Mouse (Mus musculus) liver, embryonic 14.5 days (tissue): Measurements from ENCODE around the gene Tacc2. TPM values are rescaled to one million over a fixed set of nuclear protein-coding genes. Genes with fewer than 3 reads are reported as not detected.

ENCODE experiments used
- ATAC-seq: fragments of 200-750 bp; cut with Nextera tagmentation; 2 replicates; pipeline ENCODE4 v1.8.0; 2017; ENCODE audit warnings: moderate number of reproducible peaks, mild to moderate bottlenecking, moderate library complexity; ENCODE audit not compliant: insufficient read depth
- DNase-seq, 3 experiments: peaks; one replicate each; pipeline ENCODE4 v3.0.0-alpha.2; 2012 to 2013; ENCODE audit warnings: low read depth in 3 of 3, low spot score in 3 of 3
- H3K27ac ChIP-seq: fragments of 300-500 bp; sonication (generic); 2 replicates; pipeline ENCODE4 v1.5.1; 2014; ENCODE audit warnings: moderate library complexity, mild to moderate bottlenecking, control low read depth, inconsistent platforms
- H3K27me3 ChIP-seq: fragments of 300-500 bp; sonication (generic); 2 replicates; pipeline ENCODE4 v1.6.1; 2014; ENCODE audit warnings: mild to moderate bottlenecking, low read length, moderate library complexity; ENCODE audit not compliant: control insufficient read depth, insufficient read depth
- H3K36me3 ChIP-seq: fragments of 300-500 bp; sonication (generic); replicated peaks from 2 replicates; pipeline ENCODE4 v1.6.1; 2014; ENCODE audit warnings: low read depth; ENCODE audit not compliant: control insufficient read depth, insufficient read depth
- H3K4me1 ChIP-seq, 2 experiments: fragments of 200-500 bp in 1 of 2; fragments of 300-500 bp in 1 of 2; sonication (generic) in 1 of 2; replicated peaks; 2 replicates each; pipeline ENCODE4 v1.6.1; 2012 to 2014; ENCODE audit warnings: antibody characterized with exemption in 1 of 2, inconsistent platforms in 1 of 2, low read length in 1 of 2; ENCODE audit not compliant: control insufficient read depth in 2 of 2, insufficient read depth in 2 of 2
- H3K4me2 ChIP-seq: fragments of 300-500 bp; sonication (generic); 2 replicates; pipeline ENCODE4 v1.6.1; 2014; ENCODE audit warnings: low read depth, mild to moderate bottlenecking, control low read depth, moderate library complexity
- H3K4me3 ChIP-seq, 2 experiments: fragments of 200-500 bp in 1 of 2; fragments of 300-500 bp in 1 of 2; sonication (generic) in 1 of 2; 2 replicates each; pipeline ENCODE4 v1.5.1; 2012 to 2014; ENCODE audit warnings: low read depth in 2 of 2, low read length in 2 of 2, mild to moderate bottlenecking in 2 of 2, control low read depth in 1 of 2, inconsistent platforms in 1 of 2, moderate library complexity in 1 of 2; ENCODE audit not compliant: insufficient read depth in 1 of 2
- H3K9ac ChIP-seq: fragments of 300-500 bp; sonication (generic); replicated peaks from 2 replicates; pipeline ENCODE4 v1.6.1; 2014; ENCODE audit warnings: mild to moderate bottlenecking, control low read depth, moderate library complexity
- H3K9me3 ChIP-seq: fragments of 300-500 bp; sonication (generic); 2 replicates; pipeline ENCODE4 v1.6.1; 2016; ENCODE audit warnings: low read length, mixed read lengths; ENCODE audit not compliant: control insufficient read depth
- CTCF ChIP-seq: IDR thresholded peaks from 2 replicates; pipeline ENCODE4 v1.5.1; 2016; ENCODE audit warnings: antibody characterized with exemption, low read depth, control low read depth
- EP300 ChIP-seq: IDR thresholded peaks from 2 replicates; pipeline ENCODE4 v1.6.1; 2016; ENCODE audit warnings: antibody characterized with exemption, low read depth
- WGBS: fragments of 180-500 bp; shearing (Covaris S2); extraction: QIAGEN DNeasy Blood & Tissue Kit; methylation state at CpG from one replicate; pipeline ENCODE4 v1.1.7; 2014; ENCODE audit not compliant: insufficient replicate concordance; 5-methylcytosine and 5-hydroxymethylcytosine counted together
- polyA plus RNA-seq, 2 experiments: library from polyadenylated mRNA; depleted of rRNA in 1 of 2; stranded (reverse) in 1 of 2; unstranded in 1 of 2; fragments of >200 nt; fragmentation: Nextera tagmentation in 1 of 2; extraction: Ambion mirVana in 1 of 2; gene quantifications; 2 replicates each; pipeline versions ENCODE4 v1.2.1 to v1.2.3; 2012 to 2014

Tacc2 gene
- polyA plus RNA-seq, 2 experiments = 2.0 to 2.4 TPM

DNA sequence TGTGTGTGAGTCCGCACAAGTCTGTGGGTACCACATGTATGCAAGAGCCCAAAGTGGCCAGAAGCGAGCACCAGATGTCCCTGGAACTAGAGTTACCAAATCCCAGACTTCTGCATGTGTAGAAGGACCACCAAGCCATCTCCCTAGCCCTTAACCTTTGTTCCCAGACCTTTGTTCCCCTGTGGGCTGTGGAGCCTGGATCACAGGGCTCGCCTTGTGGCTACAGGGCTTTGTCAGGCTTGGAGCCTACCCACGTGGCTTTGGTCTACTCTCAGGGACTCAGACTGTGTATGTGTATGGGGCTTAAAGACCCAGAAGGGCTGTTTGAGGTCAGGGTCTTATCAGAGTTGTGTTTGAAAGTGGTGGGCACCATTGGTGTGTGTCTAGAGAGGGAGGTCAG, 111.4 kb downstream of the Tacc2 start:
- no peak for ATAC-seq
- TF ChIP-seq CTCF = no peak
- WGBS = 43% methylated on average over 4 of the region's 4 CpGs

DNA sequence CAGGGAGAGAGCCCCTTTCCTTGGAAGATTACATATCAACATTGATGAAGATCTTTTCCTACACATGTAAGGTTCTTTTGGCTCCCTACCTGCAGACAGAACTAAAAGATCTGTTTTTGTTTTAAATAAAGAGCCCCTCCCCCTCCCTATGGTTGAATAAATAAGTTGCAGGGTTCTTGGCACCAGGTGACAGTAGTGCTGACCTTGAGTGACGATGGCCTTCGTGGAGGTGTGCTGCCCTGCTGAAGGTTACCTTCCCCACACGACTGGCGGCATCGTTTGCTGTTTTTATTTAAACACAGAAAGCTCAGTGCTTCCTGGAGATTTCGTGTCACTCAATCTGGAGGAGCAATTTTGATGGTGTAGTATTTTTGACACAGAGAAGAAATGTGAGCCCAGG, 113.6 kb downstream of the Tacc2 start:
- Histone ChIP-seq H3K4me1 (peaks cover 0 to 8% of the 10 kb centered on the region in 2 experiments; a peak in 2 of 4 replicates), H3K4me3 (no peak overlapping the region), H3K36me3 (no peaks in the 10 kb centered on the region), H3K4me2 (no peak overlapping the region), H3K9ac (no peak overlapping the region), H3K27me3 (peaks cover 6% of the 10 kb centered on the region), H3K9me3 (no peaks in the 10 kb centered on the region), H3K27ac (no peak overlapping the region)
- WGBS = 61% methylated on average over 6 of the region's 6 CpGs
- TF ChIP-seq CTCF = no peak
- TF ChIP-seq EP300 = no peak
- ATAC-seq (no peak), DNase-seq (no peak)

More for the DNA sequence above, 111.4 kb downstream of the Tacc2 start:
- H3K27me3 ChIP-seq = peaks cover 6% of the 10 kb centered on the region
- H3K9ac ChIP-seq = no peak overlapping the region
- no peaks in the 10 kb centered on the region for H3K9me3 ChIP-seq
- no peak overlapping the region for H3K27ac ChIP-seq
- H3K36me3 ChIP-seq = no peaks in the 10 kb centered on the region
- H3K4me1 ChIP-seq = peaks cover 0 to 4% of the 10 kb centered on the region in 2 experiments; a peak in 2 of 4 replicates
- no peak overlapping the region for H3K4me2 ChIP-seq
- DNase-seq = no peak
- no peak overlapping the region for H3K4me3 ChIP-seq

GRCm38 (mm10) chr7:130691931-130692330, 114.7 kb downstream of the Tacc2 start:
- ATAC-seq (no peak), DNase-seq (no peak)
- Histone ChIP-seq H3K27ac (no peak overlapping the region), H3K36me3 (no peaks in the 10 kb centered on the region), H3K4me2 (no peak overlapping the region), H3K4me1 (peaks cover 0 to 8% of the 10 kb centered on the region in 2 experiments; a peak in 2 of 4 replicates), H3K9ac (no peak overlapping the region), H3K4me3 (no peak overlapping the region), H3K9me3 (no peaks in the 10 kb centered on the region), H3K27me3 (peaks cover 6% of the 10 kb centered on the region)
- 37% methylated on average over 2 of the region's 2 CpGs for WGBS
- TF ChIP-seq EP300 (no peak), CTCF (no peak)

DNA sequence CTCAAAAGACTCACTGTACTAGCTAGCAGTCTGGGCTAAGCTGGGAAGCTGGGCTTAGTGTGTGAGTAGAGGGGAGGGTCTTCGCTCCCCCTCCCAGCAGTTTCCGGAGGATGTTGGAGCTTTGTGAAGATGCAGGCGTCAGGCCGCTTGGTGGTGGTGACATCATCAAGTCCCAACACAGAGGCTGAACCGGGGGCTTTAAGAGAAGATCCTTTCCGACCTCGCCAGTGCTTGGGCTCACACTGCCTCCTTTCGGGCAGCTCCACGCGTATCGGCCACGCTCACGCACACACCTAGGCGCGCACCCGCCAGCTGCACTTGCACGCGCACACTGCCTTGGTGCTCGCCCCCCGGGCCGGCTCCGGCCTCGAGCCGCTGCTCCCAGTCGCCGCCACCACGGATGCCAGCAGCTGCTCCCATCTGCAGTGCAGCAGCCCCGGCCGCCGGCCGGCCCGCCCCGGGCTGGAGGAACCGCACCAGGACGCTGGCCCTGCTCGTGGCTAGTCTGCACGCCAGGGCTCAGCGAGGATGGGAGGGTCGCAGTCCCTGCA, 115.2 kb downstream of the Tacc2 start:
- Histone ChIP-seq H3K9ac (no peak overlapping the region), H3K4me2 (peak overlapping the region; percentile 57), H3K9me3 (no peaks in the 10 kb centered on the region), H3K4me1 (peaks cover 0 to 8% of the 10 kb centered on the region in 2 experiments; a peak in 2 of 4 replicates), H3K27me3 (peaks cover 6% of the 10 kb centered on the region), H3K4me3 (peak overlapping the region; percentile 10 to 42), H3K36me3 (no peaks in the 10 kb centered on the region), H3K27ac (no peak overlapping the region)
- 1% methylated on average over 39 of the region's 39 CpGs for WGBS
- no peak for DNase-seq
- ATAC-seq = 0 out of 2 replicates have a peak, but pooled peaks have one; percentile 43
- no peak for TF ChIP-seq CTCF

- Histone ChIP-seq H3K27me3 (peaks cover 6% of the 10 kb centered on the region), H3K4me3 (peak overlapping the region; percentile 28 to 42), H3K9me3 (no peaks in the 10 kb centered on the region), H3K4me1 (peaks cover 0 to 8% of the 10 kb centered on the region in 2 experiments; a peak in 2 of 4 replicates), H3K9ac (no peak overlapping the region), H3K4me2 (peak overlapping the region; percentile 57), H3K36me3 (no peaks in the 10 kb centered on the region), H3K27ac (no peak overlapping the region)
- ATAC-seq = 0 out of 2 replicates have a peak, but pooled peaks have one; percentile 5
- TF ChIP-seq CTCF (no peak), EP300 (no peak)
- 22% methylated on average over 19 of the region's 19 CpGs for WGBS
- DNase-seq = no peak
Measured at GRCm38 (mm10) chr7:130692943-130693799, 115.9 kb downstream of the Tacc2 start.
